Mouse (Mus musculus): ENCODE measurements around the gene Cpz.

GRCm38 (mm10) chr5:35505016-35505415 lies 20.5 kb downstream of the Cpz start:
- TF ChIP-seq GATA1 (IDR thresholded peaks at IDR 0.05; ENCODE audit: borderline replicate concordance, low read length) (no peak), FLI1 (IDR thresholded peaks at IDR 0.05; ENCODE audit: low read length) (no peak)
